Mouse (Mus musculus): ENCODE measurements around the gene Calcrl. TPM values are rescaled to one million over a fixed set of nuclear protein-coding genes. Genes with fewer than 3 reads are reported as not detected.
A peak's percentile ranks its signal among the peaks of the same experiment; 100 is the strongest.

The Calcrl gene
- total RNA-seq, 4 experiments from 2014 or later = 9.6 to 12.6 (median 10.4) TPM

DNA sequence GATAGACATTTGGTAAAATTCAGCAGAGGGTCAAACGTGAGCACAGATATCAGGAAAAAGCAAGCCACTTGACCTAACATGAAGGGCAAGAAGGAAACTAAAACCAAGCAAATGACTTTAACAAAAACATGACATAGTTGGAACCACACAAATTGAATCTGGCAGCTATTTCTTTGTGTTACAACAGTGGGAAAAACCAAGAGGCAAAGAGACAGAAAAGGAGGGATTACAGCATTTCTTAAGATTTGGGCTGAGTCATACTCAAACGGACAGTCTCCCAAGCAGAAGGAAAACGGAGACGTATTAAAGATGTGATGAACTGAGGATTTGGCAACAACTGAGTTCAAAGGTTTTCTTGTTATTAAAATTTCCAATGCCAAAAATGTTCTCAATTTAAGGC lies 88.9 kb downstream of the Calcrl start:
- no peak for DNase-seq (ENCODE audit: low spot score in 2 of 2)

GRCm38 (mm10) chr2:84316185-84316805 lies 108.9 kb downstream of the Calcrl start:
- no peak for DNase-seq (ENCODE audit: low spot score in 2 of 2)

- DNase-seq (ENCODE audit: low spot score in 2 of 2) = no peak
Observed at GRCm38 (mm10) chr2:84296517-84296916, 128.7 kb downstream of the Calcrl start.

DNA sequence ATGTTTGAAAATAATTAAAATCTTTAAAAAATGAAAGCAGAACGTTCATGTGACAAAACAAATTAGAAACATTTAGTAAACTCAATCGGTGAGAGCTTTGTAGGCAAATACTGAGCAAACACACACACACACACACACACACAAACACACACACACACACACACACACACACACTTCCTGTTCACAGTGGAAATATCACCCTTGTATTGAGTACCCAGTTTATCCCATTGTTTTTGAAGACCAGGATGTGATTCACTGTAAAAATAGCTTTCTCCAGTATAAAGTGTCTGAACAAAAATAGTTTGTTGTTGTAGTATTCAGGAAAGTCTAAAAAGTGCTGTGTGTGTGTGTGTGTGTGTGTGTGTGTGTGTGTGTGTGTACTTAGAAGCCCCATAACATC lies 130.1 kb downstream of the Calcrl start:
- DNase-seq (ENCODE audit: low spot score in 2 of 2) = no peak

DNA sequence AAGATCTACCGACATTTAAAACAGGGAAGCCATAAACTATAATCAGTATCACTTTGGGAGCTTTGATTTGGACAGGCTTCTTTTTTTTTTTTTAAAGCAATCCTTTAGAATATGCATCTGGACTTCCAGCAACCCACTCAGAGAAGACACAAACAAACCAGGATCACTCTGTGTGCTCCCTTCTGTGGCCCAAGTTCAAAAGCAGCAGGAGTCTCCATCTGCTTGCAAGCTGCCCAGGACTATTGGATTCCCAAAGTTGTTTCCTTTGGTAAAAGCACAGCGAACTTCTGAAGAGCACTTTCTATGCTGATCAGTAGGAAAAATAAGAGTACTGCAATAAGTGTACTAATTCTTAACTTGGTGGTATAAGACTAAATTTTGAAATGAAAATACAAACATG lies 130.6 kb downstream of the Calcrl start:
- DNase-seq (ENCODE audit: low spot score in 2 of 2) = no peak

GRCm38 (mm10) chr2:84292351-84293000 lies 132.7 kb downstream of the Calcrl start:
- no peak for DNase-seq (ENCODE audit: low spot score in 2 of 2)

DNA sequence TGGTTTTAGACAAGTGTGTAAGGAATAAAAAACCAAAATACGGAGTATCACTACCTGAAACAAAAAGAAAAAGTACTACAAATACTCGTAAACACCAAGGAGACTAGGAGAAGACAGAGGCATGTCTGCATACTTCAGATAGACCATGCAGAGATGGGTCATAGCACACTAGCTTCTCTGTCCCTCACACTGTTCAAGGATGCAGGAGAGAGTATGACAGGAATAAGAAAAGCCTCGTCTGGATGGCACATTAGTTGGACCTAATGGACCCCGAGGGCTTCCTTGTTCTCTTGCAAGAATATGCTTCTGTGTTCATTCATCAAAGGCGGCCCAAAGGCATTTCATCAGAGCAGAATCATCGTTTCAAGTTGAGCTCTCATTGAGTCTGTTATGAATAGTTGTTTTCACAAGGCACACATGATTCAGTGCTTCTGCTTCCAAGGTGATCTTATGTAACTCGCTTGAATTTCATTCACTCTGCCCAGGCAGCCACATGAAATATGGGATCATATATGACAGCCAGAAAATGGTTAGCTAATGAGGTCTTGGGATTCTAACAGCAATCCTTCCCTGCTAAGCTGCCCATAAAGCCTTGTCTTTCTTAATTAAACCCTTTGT lies 136.2 kb downstream of the Calcrl start:
- DNase-seq (ENCODE audit: low spot score in 2 of 2) = peak in 1 of 2 experiments; percentile 17

Other genes with a start within 250 kb of the Calcrl start
- gene Tfpi, start 51.4 kb upstream of the Calcrl start, total RNA-seq (2022) = 1 to 10 TPM; 3.2 to 5.1 (median 4.4) TPM
- gene Ctnnd1, start 225.4 kb upstream of the Calcrl start, total RNA-seq (2022) = 10 to 100 TPM; 51.9 to 56.8 (median 53.1) TPM
- gene Btbd18, start 233.7 kb upstream of the Calcrl start, total RNA-seq (2022) = not detected
- 10 to 100 TPM; 24.1 to 33.6 (median 28.4) TPM for gene Selenoh, start 245.4 kb upstream of the Calcrl start, total RNA-seq (2022)

All from layer of hippocampus, adult 8-10 months (tissue).